Mouse (Mus musculus): ENCODE data around the gene Mrps36. TPM values are rescaled to one million over a fixed set of nuclear protein-coding genes. Genes with fewer than 3 reads are reported as not detected.

The Mrps36 gene
- polyA plus RNA-seq, 1 experiment from 2014 or later: 102 TPM

GRCm38 (mm10) chr13:100703468-100703867, 41.0 kb downstream of the Mrps36 start:
- ATAC-seq (ENCODE audit: insufficient number of reproducible peaks, low FRiP score, low TSS enrichment, low read depth): no peak
- no peak overlapping the region for H3K27ac ChIP-seq (replicated peaks; ENCODE audit: low read depth, low read length)
- H3K9ac ChIP-seq (ENCODE audit: low read length): no peak overlapping the region
- peaks cover 32% of the 10 kb centered on the region for H3K36me3 ChIP-seq (ENCODE audit: control insufficient read depth, insufficient read depth, low read length)
- no peak overlapping the region for H3K4me3 ChIP-seq (ENCODE audit: low read depth, low read length)
- H3K9me3 ChIP-seq (ENCODE audit: control insufficient read depth, low read length): no peaks in the 10 kb centered on the region
- H3K27me3 ChIP-seq (ENCODE audit: control insufficient read depth, insufficient read depth, low read length): no peaks in the 10 kb centered on the region
- 88% methylated on average over 2 of the region's 2 CpGs for WGBS
- no peaks in the 10 kb centered on the region for H3K4me1 ChIP-seq (ENCODE audit: control insufficient read depth, insufficient read depth, low read length)
- no peak for DNase-seq (ENCODE audit: low spot score)
- H3K4me2 ChIP-seq (ENCODE audit: low read depth, severe bottlenecking): no peak overlapping the region

GRCm38 (mm10) chr13:100698866-100699265, 45.6 kb downstream of the Mrps36 start:
- Histone ChIP-seq H3K27me3 (ENCODE audit: control insufficient read depth, insufficient read depth, low read length) (no peaks in the 10 kb centered on the region), H3K27ac (replicated peaks; ENCODE audit: low read depth, low read length) (no peak overlapping the region), H3K4me1 (ENCODE audit: control insufficient read depth, insufficient read depth, low read length) (no peaks in the 10 kb centered on the region), H3K36me3 (ENCODE audit: control insufficient read depth, insufficient read depth, low read length) (peaks cover 15% of the 10 kb centered on the region; the same call in 1 of the 2 replicates), H3K9ac (ENCODE audit: low read length) (no peak overlapping the region), H3K4me3 (ENCODE audit: low read depth, low read length) (no peak overlapping the region), H3K9me3 (ENCODE audit: control insufficient read depth, low read length) (no peaks in the 10 kb centered on the region), H3K4me2 (ENCODE audit: low read depth, severe bottlenecking) (no peak overlapping the region)
- 93% methylated on average over 10 of the region's 10 CpGs for WGBS
- no peak for ATAC-seq (ENCODE audit: insufficient number of reproducible peaks, low FRiP score, low TSS enrichment, low read depth)
- DNase-seq (ENCODE audit: low spot score): no peak

GRCm38 (mm10) chr13:100697541-100697940, 46.9 kb downstream of the Mrps36 start:
- Histone ChIP-seq H3K36me3 (ENCODE audit: control insufficient read depth, insufficient read depth, low read length) (peaks cover 8% of the 10 kb centered on the region; the same call in 1 of the 2 replicates), H3K4me1 (ENCODE audit: control insufficient read depth, insufficient read depth, low read length) (no peaks in the 10 kb centered on the region), H3K9ac (ENCODE audit: low read length) (no peak overlapping the region), H3K4me3 (ENCODE audit: low read depth, low read length) (no peak overlapping the region), H3K9me3 (ENCODE audit: control insufficient read depth, low read length) (no peaks in the 10 kb centered on the region), H3K27me3 (ENCODE audit: control insufficient read depth, insufficient read depth, low read length) (no peaks in the 10 kb centered on the region), H3K4me2 (ENCODE audit: low read depth, severe bottlenecking) (no peak overlapping the region), H3K27ac (replicated peaks; ENCODE audit: low read depth, low read length) (no peak overlapping the region)
- ATAC-seq (ENCODE audit: insufficient number of reproducible peaks, low FRiP score, low TSS enrichment, low read depth): no peak
- no peak for DNase-seq (ENCODE audit: low spot score)
- WGBS: 92% methylated on average over 3 of the region's 3 CpGs

GRCm38 (mm10) chr13:100687513-100687912, 56.9 kb downstream of the Mrps36 start:
- Histone ChIP-seq H3K27me3 (ENCODE audit: control insufficient read depth, insufficient read depth, low read length) (no peaks in the 10 kb centered on the region), H3K9me3 (ENCODE audit: control insufficient read depth, low read length) (no peaks in the 10 kb centered on the region), H3K4me2 (ENCODE audit: low read depth, severe bottlenecking) (no peak overlapping the region), H3K27ac (replicated peaks; ENCODE audit: low read depth, low read length) (no peak overlapping the region), H3K4me1 (ENCODE audit: control insufficient read depth, insufficient read depth, low read length) (no peaks in the 10 kb centered on the region), H3K9ac (ENCODE audit: low read length) (no peak overlapping the region), H3K36me3 (ENCODE audit: control insufficient read depth, insufficient read depth, low read length) (no peaks in the 10 kb centered on the region), H3K4me3 (ENCODE audit: low read depth, low read length) (no peak overlapping the region)
- WGBS: 62% methylated on average over 7 of the region's 7 CpGs
- no peak for ATAC-seq (ENCODE audit: insufficient number of reproducible peaks, low FRiP score, low TSS enrichment, low read depth)
- no peak for DNase-seq (ENCODE audit: low spot score)

Other genes starting within 250 kb of the Mrps36 start
- gene Ocln, start 191.9 kb downstream of the Mrps36 start, polyA plus RNA-seq (2014; fragmentation: Nextera tagmentation; extraction: Ambion mirVana): 2.0 and 2.2 TPM in 2 replicates
- 2.9 and 3.2 TPM in 2 replicates for gene Marveld2, start 127.7 kb downstream of the Mrps36 start, polyA plus RNA-seq (2014; fragmentation: Nextera tagmentation; extraction: Ambion mirVana)
- 341 and 345 TPM in 2 replicates for gene Ak6, start 93.7 kb downstream of the Mrps36 start, polyA plus RNA-seq (2014; fragmentation: Nextera tagmentation; extraction: Ambion mirVana)
- 31.2 and 33.1 TPM in 2 replicates for gene Rad17, start 93.6 kb downstream of the Mrps36 start, polyA plus RNA-seq (2014; fragmentation: Nextera tagmentation; extraction: Ambion mirVana)
- gene Taf9, start 93.1 kb downstream of the Mrps36 start, polyA plus RNA-seq (2014; fragmentation: Nextera tagmentation; extraction: Ambion mirVana): 27.9 and 28.3 TPM in 2 replicates
- 4.6 and 5.2 TPM in 2 replicates for gene Ccdc125, start 74.9 kb downstream of the Mrps36 start, polyA plus RNA-seq (2014; fragmentation: Nextera tagmentation; extraction: Ambion mirVana)
- gene Cdk7, start 13.7 kb downstream of the Mrps36 start, polyA plus RNA-seq (2014; fragmentation: Nextera tagmentation; extraction: Ambion mirVana): 101 and 106 TPM in 2 replicates
- gene Cenph, start 31.2 kb upstream of the Mrps36 start, polyA plus RNA-seq (2014; fragmentation: Nextera tagmentation; extraction: Ambion mirVana): 60.6 and 72.2 TPM in 2 replicates
- 379 and 388 TPM in 2 replicates for gene Ccnb1, start 41.9 kb upstream of the Mrps36 start, polyA plus RNA-seq (2014; fragmentation: Nextera tagmentation; extraction: Ambion mirVana)
- 51.9 and 52.7 TPM in 2 replicates for gene Slc30a5, start 88.8 kb upstream of the Mrps36 start, polyA plus RNA-seq (2014; fragmentation: Nextera tagmentation; extraction: Ambion mirVana)

Measured in limb, embryonic 11.5 days (tissue).